Mouse (Mus musculus): ENCODE results near the gene Caly.

DNA sequence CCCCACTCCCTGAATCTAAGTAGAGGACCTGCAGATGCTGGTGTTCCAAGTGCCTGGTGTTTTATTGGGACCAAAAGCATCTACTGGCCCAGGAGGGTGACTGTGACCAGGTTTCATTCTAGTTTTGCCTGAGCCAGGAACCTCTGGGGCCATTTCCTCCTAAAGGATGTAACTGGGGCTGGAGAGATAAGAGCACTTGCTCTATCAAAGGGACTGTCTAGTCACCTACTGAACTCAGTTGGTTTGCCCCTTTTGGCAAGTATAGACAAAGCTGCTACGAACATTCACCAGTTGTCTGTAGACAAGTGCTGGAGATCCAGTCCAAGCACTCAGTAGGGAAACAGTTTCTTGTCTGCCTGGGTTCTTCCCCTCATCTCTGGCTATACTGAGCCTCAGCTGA is 16.1 kb upstream of the Caly start:
- TF ChIP-seq CTCF (IDR thresholded peaks at IDR 0.05; ENCODE audit: low read depth) (no peak), EP300 (IDR thresholded peaks at IDR 0.05; ENCODE audit: low read depth) (no peak)

Measured in liver, postnatal 0 days (tissue).